Mouse (Mus musculus) yolk sac, embryonic 10.5 days (tissue): ENCODE results near the gene Arhgef38.

Experiments used
- DNase-seq: peaks from one replicate; pipeline ENCODE4 v3.0.0-alpha.2; 2017; ENCODE audit warnings: low spot score

Gene Arhgef38

DNA sequence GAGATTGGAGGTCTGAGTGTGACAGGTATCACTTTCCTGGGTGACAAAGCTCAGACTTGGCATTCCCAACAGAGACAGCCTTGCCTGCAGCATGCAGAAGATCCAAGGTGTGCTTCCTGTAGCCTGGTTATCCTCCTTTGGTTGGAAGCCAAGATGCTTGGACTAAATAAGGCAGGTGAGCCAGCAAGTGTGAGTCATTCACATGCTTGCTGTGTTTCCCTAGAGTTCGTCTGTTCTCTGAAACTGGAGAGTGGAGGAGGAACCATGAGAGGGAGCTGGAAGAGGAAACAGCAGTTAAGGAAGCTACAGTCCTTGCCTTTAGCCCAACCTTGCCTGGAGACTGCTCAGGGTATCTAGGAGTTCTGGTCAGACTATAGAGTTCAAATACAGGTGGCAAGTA is 69.6 kb downstream of the Arhgef38 start:
- DNase-seq: no peak

DNA sequence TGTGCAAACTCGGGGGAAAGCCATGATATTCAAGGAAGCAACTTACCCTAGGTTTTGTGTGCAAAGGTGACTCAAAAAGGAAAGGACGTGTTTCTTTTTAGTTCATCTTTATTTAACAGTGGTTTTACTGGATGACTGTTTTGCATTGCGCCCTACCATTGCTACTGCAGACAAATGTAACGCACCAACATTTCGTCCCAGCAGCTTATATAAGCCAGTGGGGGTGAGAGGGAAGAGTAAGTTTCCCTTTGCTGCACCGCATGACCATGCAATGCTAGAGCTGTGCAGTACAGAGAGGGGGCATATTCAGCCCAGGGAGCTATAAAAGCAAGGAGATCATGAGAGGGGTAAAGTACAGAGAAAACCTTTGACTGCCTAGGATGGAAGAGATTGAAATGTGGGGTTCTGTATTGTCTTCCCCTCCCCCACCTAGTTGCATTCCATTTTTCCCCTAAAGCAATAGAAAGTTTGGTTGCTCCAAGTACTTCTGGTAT is 70.8 kb downstream of the Arhgef38 start:
- no peak for DNase-seq

GRCm38 (mm10) chr3:133163174-133163573 is 71.6 kb downstream of the Arhgef38 start:
- DNase-seq: no peak

- DNase-seq: no peak
Observed at GRCm38 (mm10) chr3:133161407-133161806, 73.3 kb downstream of the Arhgef38 start.

- no peak for DNase-seq
Observed at GRCm38 (mm10) chr3:133158260-133158659, 76.5 kb downstream of the Arhgef38 start.

- no peak for DNase-seq
Observed at GRCm38 (mm10) chr3:133154683-133155082, 80.1 kb downstream of the Arhgef38 start.

- DNase-seq: no peak
Observed at GRCm38 (mm10) chr3:133153629-133154028, 81.1 kb downstream of the Arhgef38 start.

GRCm38 (mm10) chr3:133152831-133153230 is 81.9 kb downstream of the Arhgef38 start:
- no peak for DNase-seq

- no peak for DNase-seq
Observed at GRCm38 (mm10) chr3:133151629-133152028, 83.1 kb downstream of the Arhgef38 start.

- DNase-seq: no peak
Observed at GRCm38 (mm10) chr3:133144511-133145147, 90.1 kb downstream of the Arhgef38 start.

GRCm38 (mm10) chr3:133141877-133142276 is 92.9 kb downstream of the Arhgef38 start:
- DNase-seq: no peak

- DNase-seq: no peak
Observed at GRCm38 (mm10) chr3:133132611-133133010, 102.1 kb downstream of the Arhgef38 start.

- DNase-seq: no peak
Observed at GRCm38 (mm10) chr3:133131372-133131771, 103.4 kb downstream of the Arhgef38 start.

DNA sequence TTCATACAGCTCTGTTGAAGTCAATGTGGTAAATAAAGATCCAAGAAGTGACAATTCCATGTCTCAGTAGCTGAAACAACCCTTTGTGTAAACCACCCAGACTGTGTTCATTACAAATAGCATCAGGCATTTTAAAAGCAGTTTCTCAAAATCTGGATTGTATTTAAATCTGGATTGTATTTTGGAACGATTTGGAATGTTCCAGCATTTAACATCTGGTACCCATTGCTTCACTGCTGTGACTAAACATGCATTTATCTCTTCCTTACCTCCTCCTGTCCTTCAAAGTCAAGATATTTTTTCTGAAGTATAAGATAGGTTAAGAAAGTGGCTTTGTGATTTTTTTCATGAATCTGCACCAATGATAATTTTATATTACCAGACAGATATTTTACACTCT is 121.5 kb downstream of the Arhgef38 start:
- DNase-seq: no peak

- peak; percentile 23 for DNase-seq
Observed at GRCm38 (mm10) chr3:133111741-133112140, 123.0 kb downstream of the Arhgef38 start.

DNA sequence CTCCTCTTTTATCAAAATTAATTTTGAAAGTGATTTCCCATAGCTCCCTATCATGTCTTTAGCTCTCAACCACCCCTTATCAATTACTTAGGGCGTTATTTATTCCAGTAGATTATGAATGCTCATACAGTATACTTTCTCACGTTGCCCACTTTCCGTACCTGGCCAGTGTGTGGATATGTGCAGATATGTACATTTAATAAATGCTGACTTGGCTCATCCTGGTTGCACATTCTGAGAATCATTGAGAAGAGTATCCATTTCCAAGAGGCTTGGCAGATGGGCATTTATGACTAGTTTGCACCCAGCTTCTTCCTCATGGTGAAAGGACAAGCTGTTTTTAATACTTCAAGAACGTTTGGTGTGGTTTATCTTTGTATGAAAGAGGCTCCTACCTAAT is 124.9 kb downstream of the Arhgef38 start:
- DNase-seq: no peak

DNA sequence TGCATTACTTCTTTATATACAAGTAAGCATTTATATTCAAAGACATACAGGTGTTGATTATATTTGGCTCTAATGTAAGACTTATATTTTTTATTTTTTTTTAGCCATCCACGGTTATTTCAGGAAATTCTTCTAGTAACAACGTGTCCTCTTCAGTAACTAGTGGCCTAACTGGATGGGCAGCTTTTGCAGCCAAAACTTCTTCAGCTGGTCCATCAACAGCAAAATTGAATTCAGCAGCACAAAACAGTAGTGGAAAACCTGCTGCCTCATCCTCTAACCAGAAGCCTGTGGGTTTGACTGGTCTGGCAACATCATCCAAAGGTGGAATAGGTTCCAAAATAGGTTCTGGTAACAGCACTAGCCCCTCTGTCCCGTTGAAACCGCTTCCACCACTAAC is 126.0 kb downstream of the Arhgef38 start:
- DNase-seq: no peak

DNA sequence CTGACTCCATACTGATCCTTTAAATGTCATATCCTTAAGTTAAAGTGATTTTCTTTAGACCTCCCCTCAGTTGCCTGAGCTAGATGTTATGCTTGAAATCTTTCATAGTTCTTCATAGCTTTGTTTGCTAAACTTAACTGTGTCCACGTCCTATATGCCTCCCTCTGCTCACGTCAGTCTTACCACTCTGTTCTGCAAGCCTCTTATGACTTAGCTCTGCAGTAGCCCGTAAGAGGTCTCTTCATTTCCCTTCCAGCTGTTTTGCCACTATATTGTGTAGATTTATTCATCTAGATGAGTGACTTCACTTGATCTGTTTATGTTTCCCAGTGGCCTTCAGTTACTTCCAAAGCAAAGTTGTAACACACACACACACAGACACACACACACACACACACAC is 130.3 kb downstream of the Arhgef38 start:
- DNase-seq: no peak

- DNase-seq: no peak
Observed at GRCm38 (mm10) chr3:133103768-133104167, 131.0 kb downstream of the Arhgef38 start.

- no peak for DNase-seq
Observed at GRCm38 (mm10) chr3:133098909-133099308, 135.8 kb downstream of the Arhgef38 start.

GRCm38 (mm10) chr3:133098336-133098735 is 136.4 kb downstream of the Arhgef38 start:
- no peak for DNase-seq

GRCm38 (mm10) chr3:133097936-133098335 is 136.8 kb downstream of the Arhgef38 start:
- DNase-seq: no peak

DNA sequence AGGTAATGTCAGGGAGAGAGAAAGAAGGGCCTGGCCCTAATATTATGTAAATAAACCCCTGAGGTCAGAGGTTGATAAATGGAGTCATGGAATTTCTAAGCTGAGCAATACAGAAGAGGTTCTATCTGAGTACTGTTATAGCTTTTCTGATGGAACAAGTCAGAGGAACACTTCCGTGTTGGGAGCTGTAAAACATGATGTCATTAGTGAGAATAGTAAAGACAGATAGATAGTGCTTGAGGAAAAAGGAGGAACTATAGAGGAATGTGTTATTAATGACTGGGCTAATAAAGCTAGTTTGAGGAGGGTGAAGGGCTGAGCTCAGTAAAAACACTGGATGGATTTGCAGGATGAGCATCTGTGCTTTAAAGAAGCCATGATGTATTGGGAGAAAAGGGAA is 140.4 kb downstream of the Arhgef38 start:
- no peak for DNase-seq

DNA sequence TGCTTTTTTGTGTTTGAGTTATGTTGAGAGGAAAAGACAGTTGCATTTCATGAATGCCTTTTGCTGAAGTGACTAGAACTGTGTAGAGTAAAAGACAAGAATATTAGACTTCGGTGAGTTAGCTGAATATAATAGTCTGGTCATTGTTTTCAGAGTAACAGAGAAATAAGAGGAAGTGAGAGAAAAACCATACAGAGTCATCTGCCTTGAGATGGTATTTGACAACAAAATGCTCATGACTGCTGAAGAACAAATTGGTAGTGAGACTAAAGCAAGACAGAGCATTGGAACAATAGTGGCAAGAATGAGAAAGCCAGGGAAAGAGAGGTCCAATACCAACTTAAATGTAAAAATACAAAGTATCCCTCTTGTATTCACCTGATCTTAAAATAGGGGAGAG is 141.8 kb downstream of the Arhgef38 start:
- DNase-seq: no peak
